Mouse (Mus musculus): ENCODE measurements around the gene Foxp3. TPM values are rescaled to one million over a fixed set of nuclear protein-coding genes. Genes with fewer than 3 reads are reported as not detected.

Gene Foxp3
- polyA plus RNA-seq, 1 experiment, result 0.03 TPM

DNA sequence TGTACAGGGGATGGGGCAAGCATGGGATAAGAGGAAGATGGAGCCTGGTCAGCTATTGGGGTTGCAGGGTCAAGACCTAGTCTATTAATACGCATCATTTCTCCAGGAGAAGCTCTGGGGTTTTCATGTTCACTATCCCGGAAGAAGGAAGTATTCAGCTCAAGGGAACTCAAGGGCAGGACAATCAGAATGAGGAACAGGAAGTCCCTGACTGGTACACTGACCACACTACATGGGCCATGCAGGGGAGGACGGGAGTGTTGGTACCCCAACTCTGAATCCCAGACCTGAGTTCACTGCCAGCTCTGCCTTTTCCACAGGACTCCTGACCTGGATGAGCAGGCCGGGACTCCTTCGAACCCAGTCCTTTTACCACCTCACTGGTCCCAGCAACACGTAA lies 59.1 kb downstream of the Foxp3 start:
- TF ChIP-seq CTCF (IDR thresholded peaks at IDR 0.05; ENCODE audit: borderline replicate concordance, insufficient read depth, low read depth, low read length) (no peak), POLR2A (IDR thresholded peaks at IDR 0.05; ENCODE audit: borderline replicate concordance, insufficient read depth, low read length) (no peak)
- H3K4me3 ChIP-seq (replicated peaks; ENCODE audit: insufficient read depth, low read depth, low read length), result no peak overlapping the region
- no peaks in the 10 kb centered on the region for H3K4me1 ChIP-seq (ENCODE audit: control insufficient read depth, insufficient read depth, low read length)
- no peak overlapping the region for H3K27ac ChIP-seq (ENCODE audit: insufficient read depth, low read length)
- no peaks in the 10 kb centered on the region for H3K27me3 ChIP-seq (ENCODE audit: control insufficient read depth, insufficient read depth, low read length)
- WGBS, result 93% methylated on average over 6 of the region's 6 CpGs
- no peak for DNase-seq

DNA sequence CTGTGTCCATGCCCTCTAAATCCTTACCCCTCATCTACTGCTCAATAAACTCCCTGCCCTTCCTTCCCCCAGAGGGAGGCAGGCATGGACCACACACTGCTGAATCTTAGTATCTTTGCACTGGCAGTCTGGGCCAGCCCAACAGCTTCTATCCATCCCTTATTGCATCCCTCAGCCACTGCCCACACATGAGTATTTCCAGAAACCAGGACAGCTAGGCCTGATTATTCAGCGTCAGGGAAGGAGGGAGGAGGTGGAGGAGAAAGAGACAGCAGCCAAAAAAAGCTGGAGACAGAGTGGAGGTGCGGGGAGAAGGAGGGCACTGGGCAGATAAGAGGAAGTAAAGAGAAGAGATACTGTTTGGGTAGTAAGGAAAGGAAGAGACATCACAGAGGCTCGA lies 61.7 kb downstream of the Foxp3 start:
- Histone ChIP-seq H3K4me1 (ENCODE audit: control insufficient read depth, insufficient read depth, low read length) (no peaks in the 10 kb centered on the region), H3K27me3 (ENCODE audit: control insufficient read depth, insufficient read depth, low read length) (no peaks in the 10 kb centered on the region), H3K4me3 (replicated peaks; ENCODE audit: insufficient read depth, low read depth, low read length) (no peak overlapping the region), H3K27ac (ENCODE audit: insufficient read depth, low read length) (no peak overlapping the region)
- DNase-seq, result no peak
- TF ChIP-seq POLR2A (IDR thresholded peaks at IDR 0.05; ENCODE audit: borderline replicate concordance, insufficient read depth, low read length) (no peak), CTCF (IDR thresholded peaks at IDR 0.05; ENCODE audit: borderline replicate concordance, insufficient read depth, low read depth, low read length) (no peak)
- 41% methylated on average over 3 of the region's 3 CpGs for WGBS

DNA sequence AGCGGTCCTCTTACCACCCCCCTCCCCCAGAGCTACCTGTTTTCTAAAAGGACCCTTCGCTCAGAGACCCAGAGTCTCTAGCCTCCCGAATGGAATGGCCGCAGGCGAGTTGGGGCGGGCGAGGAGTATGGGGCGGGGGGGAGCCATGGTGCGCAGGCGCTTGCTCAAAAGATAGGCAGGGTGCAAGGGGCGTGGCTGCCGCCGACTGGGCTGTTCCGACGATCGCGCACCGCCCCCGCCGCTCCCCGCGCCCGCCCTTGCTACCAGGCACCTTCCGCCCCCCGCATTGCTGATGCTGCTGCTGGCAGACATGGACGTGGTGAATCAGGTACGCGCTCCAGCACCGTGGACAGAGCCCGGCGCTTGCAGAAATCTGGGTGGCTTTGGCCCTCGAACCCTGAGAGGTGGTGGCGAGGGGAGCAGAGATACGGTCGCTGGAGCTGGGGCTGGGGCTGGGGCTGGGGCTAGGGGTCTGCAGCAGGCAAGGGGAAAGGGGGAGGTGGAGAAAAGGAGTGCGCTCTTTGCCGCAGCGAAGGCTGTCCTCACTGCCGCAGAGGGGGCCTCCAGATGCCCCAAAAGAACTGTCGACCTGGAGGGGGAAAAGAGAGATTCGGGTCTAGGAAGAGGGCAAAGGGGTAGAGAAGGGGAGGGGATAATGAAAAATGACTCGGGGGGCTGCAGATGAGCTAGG lies 65.1 kb downstream of the Foxp3 start, which contains the start of gene Syp:
Syp (plus strand) TSS at position 71 of the 691 bp plus-strand sequence.
- DNase-seq, result peak; percentile 93 to 94
- Histone ChIP-seq H3K4me3 (replicated peaks; ENCODE audit: insufficient read depth, low read depth, low read length) (peak within 1 kb of the TSS; percentile 100), H3K27me3 (ENCODE audit: control insufficient read depth, insufficient read depth, low read length) (no peaks in the 10 kb centered on the region), H3K27ac (ENCODE audit: insufficient read depth, low read length) (peak within 1 kb of the TSS; percentile 82), H3K4me1 (ENCODE audit: control insufficient read depth, insufficient read depth, low read length) (peaks cover 3% of the 10 kb centered on the region; the same call in 1 of the 2 replicates)
- peak; percentile 79 for TF ChIP-seq POLR2A (IDR thresholded peaks at IDR 0.05; ENCODE audit: borderline replicate concordance, insufficient read depth, low read length)
- no peak for TF ChIP-seq CTCF (IDR thresholded peaks at IDR 0.05; ENCODE audit: borderline replicate concordance, insufficient read depth, low read depth, low read length)
- 8% methylated on average over 37 of the region's 42 CpGs for WGBS

DNA sequence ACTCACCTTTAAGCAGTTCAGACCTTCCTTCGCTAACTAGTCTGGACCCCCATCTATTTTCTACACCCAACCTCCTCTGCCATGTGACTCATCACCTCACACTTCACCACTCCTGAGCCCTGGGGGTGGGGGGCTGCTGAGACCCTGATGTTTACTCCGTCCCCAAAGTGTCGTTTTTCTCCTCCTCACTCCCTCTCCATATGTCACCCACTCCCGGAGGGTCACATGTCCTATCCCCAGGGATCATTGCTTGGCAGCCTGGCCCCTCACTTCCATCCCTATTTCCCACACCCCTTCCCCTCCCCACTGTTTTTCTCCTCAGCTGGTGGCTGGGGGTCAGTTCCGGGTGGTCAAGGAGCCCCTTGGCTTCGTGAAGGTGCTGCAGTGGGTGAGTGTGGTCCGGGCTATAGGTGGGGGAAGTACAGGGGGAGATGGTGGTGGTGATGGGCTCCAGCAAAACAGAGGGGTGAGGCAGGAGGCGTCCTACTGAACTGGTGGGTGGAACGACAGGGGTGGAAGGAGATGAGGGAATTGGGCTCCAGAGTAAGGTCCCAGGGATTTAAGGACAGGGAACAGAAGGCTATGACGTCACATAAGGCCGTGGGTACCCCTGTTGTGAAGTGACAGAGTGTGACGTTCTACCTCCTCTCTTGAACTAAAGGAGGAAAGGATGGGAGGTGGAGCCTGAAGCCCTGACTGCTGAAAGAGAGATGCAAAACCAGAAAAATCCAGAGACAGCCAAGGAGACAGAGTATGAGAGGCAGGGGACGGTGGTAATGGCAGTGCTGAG lies 66.3 kb downstream of the Foxp3 start:
- H3K27me3 ChIP-seq (ENCODE audit: control insufficient read depth, insufficient read depth, low read length), result no peaks in the 10 kb centered on the region
- peak overlapping the region; percentile 82 for H3K27ac ChIP-seq (ENCODE audit: insufficient read depth, low read length)
- peak; percentile 56 to 68 for DNase-seq
- H3K4me1 ChIP-seq (ENCODE audit: control insufficient read depth, insufficient read depth, low read length), result peaks cover 6% of the 10 kb centered on the region; the same call in 1 of the 2 replicates
- 9% methylated on average over 13 of the region's 13 CpGs for WGBS
- peak overlapping the region; percentile 100 for H3K4me3 ChIP-seq (replicated peaks; ENCODE audit: insufficient read depth, low read depth, low read length)
- TF ChIP-seq CTCF (IDR thresholded peaks at IDR 0.05; ENCODE audit: borderline replicate concordance, insufficient read depth, low read depth, low read length), result no peak
- no peak for TF ChIP-seq POLR2A (IDR thresholded peaks at IDR 0.05; ENCODE audit: borderline replicate concordance, insufficient read depth, low read length)

DNA sequence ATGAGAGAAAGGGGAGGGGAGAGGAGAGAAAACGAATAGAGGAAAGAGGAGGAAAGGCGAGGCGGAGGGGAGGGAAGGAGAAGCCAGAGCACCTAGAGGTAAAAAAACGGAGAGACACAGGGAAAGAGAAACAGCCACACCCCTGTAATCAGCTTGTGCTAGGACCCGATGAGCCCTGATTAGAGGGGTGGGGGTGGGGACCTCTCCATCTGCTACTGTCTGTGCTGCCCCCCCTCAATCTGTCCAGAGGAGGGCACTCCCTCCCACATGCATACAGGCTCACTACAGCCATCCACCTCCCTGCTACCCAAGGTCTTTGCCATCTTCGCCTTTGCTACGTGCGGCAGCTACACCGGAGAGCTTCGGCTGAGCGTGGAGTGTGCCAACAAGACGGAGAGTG lies 67.3 kb downstream of the Foxp3 start:
- Histone ChIP-seq H3K4me3 (replicated peaks; ENCODE audit: insufficient read depth, low read depth, low read length) (peak overlapping the region; percentile 55), H3K4me1 (ENCODE audit: control insufficient read depth, insufficient read depth, low read length) (peaks cover 6% of the 10 kb centered on the region; the same call in 1 of the 2 replicates), H3K27me3 (ENCODE audit: control insufficient read depth, insufficient read depth, low read length) (no peaks in the 10 kb centered on the region), H3K27ac (ENCODE audit: insufficient read depth, low read length) (no peak overlapping the region)
- TF ChIP-seq POLR2A (IDR thresholded peaks at IDR 0.05; ENCODE audit: borderline replicate concordance, insufficient read depth, low read length), result no peak
- no peak for TF ChIP-seq CTCF (IDR thresholded peaks at IDR 0.05; ENCODE audit: borderline replicate concordance, insufficient read depth, low read depth, low read length)
- peak; percentile 32 to 37 for DNase-seq
- WGBS, result 11% methylated on average over 12 of the region's 12 CpGs

Other genes starting within 250 kb of the Foxp3 start
- 4.1 and 4.2 TPM in 2 replicates for gene Usp27x, start 197.8 kb upstream of the Foxp3 start, polyA plus RNA-seq (2012; rRNA removed)
- gene Ppp1r3f, start 639 bp downstream of the Foxp3 start, polyA plus RNA-seq (2012; rRNA removed), result 20.6 and 21.4 TPM in 2 replicates
- gene Ccdc22, start 31.9 kb downstream of the Foxp3 start, polyA plus RNA-seq (2012; rRNA removed), result 31.7 and 33.4 TPM in 2 replicates
- gene Cacna1f, start 33.4 kb downstream of the Foxp3 start, polyA plus RNA-seq (2012; rRNA removed), result 0.08 and 0.13 TPM in 2 replicates
- gene Syp, start 64.8 kb downstream of the Foxp3 start, polyA plus RNA-seq (2012; rRNA removed), result 945 and 955 TPM in 2 replicates
- 1.7 and 2.1 TPM in 2 replicates for gene Prickle3, start 83.6 kb downstream of the Foxp3 start, polyA plus RNA-seq (2012; rRNA removed)
- gene Plp2, start 97.7 kb downstream of the Foxp3 start, polyA plus RNA-seq (2012; rRNA removed), result 5.2 and 6.5 TPM in 2 replicates
- gene Magix, start 107.6 kb downstream of the Foxp3 start, polyA plus RNA-seq (2012; rRNA removed), result 2.2 and 2.6 TPM in 2 replicates
- gene Gpkow, start 123.5 kb downstream of the Foxp3 start, polyA plus RNA-seq (2012; rRNA removed), result 30.5 and 33.1 TPM in 2 replicates
- 81.8 and 82.7 TPM in 2 replicates for gene Wdr45, start 140.7 kb downstream of the Foxp3 start, polyA plus RNA-seq (2012; rRNA removed)
- 0.54 TPM in 1 of 2 replicates, not detected in the other for gene Gm45208, start 148.6 kb downstream of the Foxp3 start, polyA plus RNA-seq (2012; rRNA removed)
- gene Praf2, start 154.8 kb downstream of the Foxp3 start, polyA plus RNA-seq (2012; rRNA removed), result 166 and 179 TPM in 2 replicates
- gene Ccdc120, start 177.3 kb downstream of the Foxp3 start, polyA plus RNA-seq (2012; rRNA removed), result 68.3 and 82.6 TPM in 2 replicates
- gene Tfe3, start 188.9 kb downstream of the Foxp3 start, polyA plus RNA-seq (2012; rRNA removed), result 24.4 and 24.5 TPM in 2 replicates
- 110 TPM in 2 replicates for gene Gripap1, start 216.1 kb downstream of the Foxp3 start, polyA plus RNA-seq (2012; rRNA removed)
- gene Kcnd1, start 248.6 kb downstream of the Foxp3 start, polyA plus RNA-seq (2012; rRNA removed), result 5.9 and 7.6 TPM in 2 replicates

Measured in cerebellum, adult 2 months (tissue).